Mouse (Mus musculus): ENCODE results near the gene Phactr1. TPM values are rescaled to one million over a fixed set of nuclear protein-coding genes. Genes with fewer than 3 reads are reported as not detected.

The Phactr1 gene
- polyA plus RNA-seq, 2 experiments = 3.6 to 6.7 TPM

GRCm38 (mm10) chr13:42884033-42884724 is 203.8 kb downstream of the Phactr1 start:
- no peaks in the 10 kb centered on the region for H3K9me3 ChIP-seq (ENCODE audit: control insufficient read depth, low read length)
- no peaks in the 10 kb centered on the region for H3K36me3 ChIP-seq (ENCODE audit: control insufficient read depth, insufficient read depth, low read length)
- no peak for ATAC-seq (ENCODE audit: low FRiP score, low read depth)
- H3K9ac ChIP-seq (ENCODE audit: low read depth, low read length, severe bottlenecking) = no peak overlapping the region
- no peak for TF ChIP-seq POLR2A (IDR thresholded peaks at IDR 0.05; ENCODE audit: borderline replicate concordance, extremely low read depth, insufficient read depth, insufficient read length)
- H3K27me3 ChIP-seq (ENCODE audit: control insufficient read depth, insufficient read depth, low read length) = no peaks in the 10 kb centered on the region
- no peaks in the 10 kb centered on the region for H3K4me1 ChIP-seq (ENCODE audit: control insufficient read depth, insufficient read depth, low read length)
- H3K4me2 ChIP-seq (replicated peaks; ENCODE audit: low read depth, low read length, severe bottlenecking) = no peak overlapping the region
- WGBS = 67% methylated on average over 14 of the region's 14 CpGs
- H3K4me3 ChIP-seq (replicated peaks; ENCODE audit: low read length) = no peak overlapping the region
- no peak overlapping the region for H3K27ac ChIP-seq (replicated peaks; ENCODE audit: low read depth, low read length)
- DNase-seq (ENCODE audit: low spot score) = no peak

DNA sequence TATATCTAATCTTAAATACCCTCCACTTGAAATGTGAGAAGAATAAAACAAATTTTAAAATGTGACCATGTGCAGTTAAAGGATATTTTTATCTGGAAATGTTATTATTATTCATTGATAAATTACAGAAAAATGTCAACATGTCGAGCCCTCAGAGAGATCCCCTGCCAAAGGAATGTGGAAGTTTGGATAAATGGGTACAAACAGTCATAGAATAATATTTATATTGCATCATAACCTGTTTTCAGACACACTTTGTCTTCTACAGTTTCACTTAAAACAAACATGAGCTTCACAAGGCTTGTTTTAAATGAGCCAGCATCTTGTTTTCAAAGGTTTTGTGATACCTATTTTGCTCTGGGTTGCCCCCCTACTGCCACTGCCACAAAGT is 204.3 kb downstream of the Phactr1 start:
- WGBS = 74% methylated on average over 1 of the region's 1 CpGs

GRCm38 (mm10) chr13:42887701-42888100 is 207.3 kb downstream of the Phactr1 start:
- no peaks in the 10 kb centered on the region for H3K4me1 ChIP-seq (ENCODE audit: control insufficient read depth, insufficient read depth, low read length)
- no peak overlapping the region for H3K9ac ChIP-seq (ENCODE audit: low read depth, low read length, severe bottlenecking)
- DNase-seq (ENCODE audit: low spot score) (no peak), ATAC-seq (ENCODE audit: low FRiP score, low read depth) (no peak)
- H3K9me3 ChIP-seq (ENCODE audit: control insufficient read depth, low read length) = no peaks in the 10 kb centered on the region
- no peak overlapping the region for H3K4me2 ChIP-seq (replicated peaks; ENCODE audit: low read depth, low read length, severe bottlenecking)
- no peak overlapping the region for H3K27ac ChIP-seq (replicated peaks; ENCODE audit: low read depth, low read length)
- no peak for TF ChIP-seq POLR2A (IDR thresholded peaks at IDR 0.05; ENCODE audit: borderline replicate concordance, extremely low read depth, insufficient read depth, insufficient read length)
- 84% methylated on average over 5 of the region's 5 CpGs for WGBS
- no peaks in the 10 kb centered on the region for H3K36me3 ChIP-seq (ENCODE audit: control insufficient read depth, insufficient read depth, low read length)
- H3K27me3 ChIP-seq (ENCODE audit: control insufficient read depth, insufficient read depth, low read length) = no peaks in the 10 kb centered on the region
- no peak overlapping the region for H3K4me3 ChIP-seq (replicated peaks; ENCODE audit: low read length)

More for the DNA sequence above, 204.3 kb downstream of the Phactr1 start:
- no peaks in the 10 kb centered on the region for H3K9me3 ChIP-seq (ENCODE audit: control insufficient read depth, low read length)
- no peaks in the 10 kb centered on the region for H3K36me3 ChIP-seq (ENCODE audit: control insufficient read depth, insufficient read depth, low read length)
- TF ChIP-seq POLR2A (IDR thresholded peaks at IDR 0.05; ENCODE audit: borderline replicate concordance, extremely low read depth, insufficient read depth, insufficient read length) = no peak
- ATAC-seq (ENCODE audit: low FRiP score, low read depth) = no peak
- no peaks in the 10 kb centered on the region for H3K27me3 ChIP-seq (ENCODE audit: control insufficient read depth, insufficient read depth, low read length)
- H3K4me3 ChIP-seq (replicated peaks; ENCODE audit: low read length) = no peak overlapping the region
- no peak overlapping the region for H3K9ac ChIP-seq (ENCODE audit: low read depth, low read length, severe bottlenecking)
- no peak for DNase-seq (ENCODE audit: low spot score)
- H3K4me1 ChIP-seq (ENCODE audit: control insufficient read depth, insufficient read depth, low read length) = no peaks in the 10 kb centered on the region
- no peak overlapping the region for H3K27ac ChIP-seq (replicated peaks; ENCODE audit: low read depth, low read length)
- no peak overlapping the region for H3K4me2 ChIP-seq (replicated peaks; ENCODE audit: low read depth, low read length, severe bottlenecking)

- TF ChIP-seq POLR2A (IDR thresholded peaks at IDR 0.05; ENCODE audit: borderline replicate concordance, extremely low read depth, insufficient read depth, insufficient read length) = no peak
- WGBS = 67% methylated on average over 12 of the region's 12 CpGs
Measured at GRCm38 (mm10) chr13:42889516-42890474, 209.4 kb downstream of the Phactr1 start.

GRCm38 (mm10) chr13:42890651-42891050 is 210.2 kb downstream of the Phactr1 start:
- no peaks in the 10 kb centered on the region for H3K4me1 ChIP-seq (ENCODE audit: control insufficient read depth, insufficient read depth, low read length)
- 75% methylated on average over 5 of the region's 5 CpGs for WGBS
- H3K36me3 ChIP-seq (ENCODE audit: control insufficient read depth, insufficient read depth, low read length) = no peaks in the 10 kb centered on the region
- no peak overlapping the region for H3K27ac ChIP-seq (replicated peaks; ENCODE audit: low read depth, low read length)
- H3K4me2 ChIP-seq (replicated peaks; ENCODE audit: low read depth, low read length, severe bottlenecking) = no peak overlapping the region
- no peak for TF ChIP-seq POLR2A (IDR thresholded peaks at IDR 0.05; ENCODE audit: borderline replicate concordance, extremely low read depth, insufficient read depth, insufficient read length)
- no peak for DNase-seq (ENCODE audit: low spot score)
- no peak overlapping the region for H3K9ac ChIP-seq (ENCODE audit: low read depth, low read length, severe bottlenecking)
- no peak for ATAC-seq (ENCODE audit: low FRiP score, low read depth)
- no peak overlapping the region for H3K4me3 ChIP-seq (replicated peaks; ENCODE audit: low read length)
- H3K27me3 ChIP-seq (ENCODE audit: control insufficient read depth, insufficient read depth, low read length) = no peaks in the 10 kb centered on the region
- H3K9me3 ChIP-seq (ENCODE audit: control insufficient read depth, low read length) = no peaks in the 10 kb centered on the region

More at GRCm38 (mm10) chr13:42889516-42890474, 209.4 kb downstream of the Phactr1 start:
- Histone ChIP-seq H3K9me3 (ENCODE audit: control insufficient read depth, low read length) (no peaks in the 10 kb centered on the region), H3K4me1 (ENCODE audit: control insufficient read depth, insufficient read depth, low read length) (no peaks in the 10 kb centered on the region), H3K27ac (replicated peaks; ENCODE audit: low read depth, low read length) (no peak overlapping the region), H3K27me3 (ENCODE audit: control insufficient read depth, insufficient read depth, low read length) (no peaks in the 10 kb centered on the region), H3K4me2 (replicated peaks; ENCODE audit: low read depth, low read length, severe bottlenecking) (no peak overlapping the region), H3K36me3 (ENCODE audit: control insufficient read depth, insufficient read depth, low read length) (no peaks in the 10 kb centered on the region), H3K4me3 (replicated peaks; ENCODE audit: low read length) (no peak overlapping the region), H3K9ac (ENCODE audit: low read depth, low read length, severe bottlenecking) (no peak overlapping the region)
- ATAC-seq (ENCODE audit: low FRiP score, low read depth) (no peak), DNase-seq (ENCODE audit: low spot score) (no peak)
